Mouse (Mus musculus): ENCODE results near the gene Spata31d1c. TPM values are rescaled to one million over a fixed set of nuclear protein-coding genes. Genes with fewer than 3 reads are reported as not detected.

Spata31d1c gene
- not detected for total RNA-seq (2023)

DNA sequence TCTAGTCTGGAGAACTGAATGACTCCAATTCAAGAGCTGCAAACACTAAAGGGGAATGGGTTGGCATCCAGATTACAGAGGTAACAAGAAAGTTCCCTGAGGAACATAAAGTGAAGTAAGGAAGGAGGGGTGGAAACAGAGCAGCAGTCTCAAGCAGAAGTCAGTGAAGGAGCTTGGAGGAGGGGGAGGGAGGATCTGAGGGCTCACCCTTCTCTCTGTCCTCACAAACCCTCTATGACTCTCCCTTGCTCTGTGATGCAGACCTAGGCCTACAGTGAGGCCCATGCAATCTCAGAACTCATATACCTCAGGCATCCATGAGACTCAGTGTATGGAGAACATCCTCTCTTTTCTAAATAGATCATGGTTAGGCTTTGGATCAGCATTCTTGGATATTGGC, at the start of gene Spata31d1c:
Gene Spata31d1c, plus strand, starts transcription at position 301 of the 400 bp plus-strand sequence.

DNA sequence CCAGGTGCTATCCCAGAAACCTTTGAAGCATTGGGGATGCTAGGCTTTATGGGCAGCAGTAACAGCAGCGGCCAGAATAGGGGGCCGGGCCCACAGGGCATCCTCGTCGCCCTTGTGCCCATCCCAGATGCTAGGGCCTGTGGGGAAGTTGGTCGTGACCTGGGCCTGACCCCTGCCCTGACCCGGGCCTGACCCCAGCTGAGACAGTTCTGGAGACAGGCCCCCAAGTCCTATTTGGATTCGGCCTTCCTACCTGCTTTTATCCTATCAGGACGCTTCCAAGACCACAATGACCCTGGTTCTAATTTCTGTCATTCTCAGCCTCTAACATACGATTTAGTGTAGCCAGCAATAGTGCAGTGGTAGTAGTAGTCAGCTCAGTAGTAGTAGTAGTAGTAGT, 19.8 kb downstream of the Spata31d1c start, which contains the start of gene Prss47:
Gene Prss47, minus strand, starts transcription at position 101 of the 400 bp plus-strand sequence.

Other genes with a start within 250 kb of the Spata31d1c start
- not detected for gene Cntnap3, start 129.1 kb upstream of the Spata31d1c start, total RNA-seq (2023)
- not detected for gene Spata31, start 115.7 kb upstream of the Spata31d1c start, total RNA-seq (2023)
- gene Prss47, start 19.7 kb downstream of the Spata31d1c start, total RNA-seq (2023) = not detected
- 39.5 TPM for gene Mfsd14b, start 79.9 kb downstream of the Spata31d1c start, total RNA-seq (2023)
- gene Olfr465-ps1, start 105.0 kb downstream of the Spata31d1c start, total RNA-seq (2023) = not detected
- gene Olfr466, start 117.2 kb downstream of the Spata31d1c start, total RNA-seq (2023) = not detected
- gene Nlrp4f, start 172.9 kb downstream of the Spata31d1c start, total RNA-seq (2023) = not detected
- not detected for gene Gm10775, start 226.5 kb downstream of the Spata31d1c start, total RNA-seq (2023)
- 53.0 TPM for gene Zfp369, start 245.8 kb downstream of the Spata31d1c start, total RNA-seq (2023)